Mouse (Mus musculus) WW6 (cell line): ENCODE measurements around the gene U2surp.

ENCODE experiments used
- DNase-seq: peaks from one replicate; pipeline ENCODE4 v3.0.0-alpha.2; 2013; ENCODE audit warnings: low read depth, low spot score

U2surp gene

GRCm38 (mm10) chr9:95511472-95512330, at the start of gene U2surp:
Gene U2surp (minus strand): TSS chr9:95511996.
- DNase-seq, result peak; percentile 96

GRCm38 (mm10) chr9:95559936-95560735, 48.3 kb upstream of the U2surp start:
- no peak for DNase-seq

- DNase-seq, result no peak
Observed at GRCm38 (mm10) chr9:95559059-95559935, 47.5 kb upstream of the U2surp start, which contains the start of gene Paqr9. Gene Paqr9 (plus strand): TSS chr9:95559657.

GRCm38 (mm10) chr9:95558726-95559058, 46.9 kb upstream of the U2surp start:
- DNase-seq, result no peak

- DNase-seq, result no peak
Observed at GRCm38 (mm10) chr9:95557722-95558121, 45.9 kb upstream of the U2surp start.

GRCm38 (mm10) chr9:95556067-95556512, 44.3 kb upstream of the U2surp start:
- no peak for DNase-seq

GRCm38 (mm10) chr9:95555233-95555740, 43.5 kb upstream of the U2surp start:
- DNase-seq, result no peak

- DNase-seq, result no peak
Observed at GRCm38 (mm10) chr9:95554231-95555221, 42.7 kb upstream of the U2surp start.

- no peak for DNase-seq
Observed at GRCm38 (mm10) chr9:95552175-95552705, 40.4 kb upstream of the U2surp start.

GRCm38 (mm10) chr9:95550856-95551774, 39.3 kb upstream of the U2surp start:
- no peak for DNase-seq

- no peak for DNase-seq
Observed at GRCm38 (mm10) chr9:95549626-95550411, 38.0 kb upstream of the U2surp start.

GRCm38 (mm10) chr9:95546679-95547078, 34.9 kb upstream of the U2surp start:
- no peak for DNase-seq

- DNase-seq, result no peak
Observed at GRCm38 (mm10) chr9:95544598-95544997, 32.8 kb upstream of the U2surp start.

- no peak for DNase-seq
Observed at GRCm38 (mm10) chr9:95542475-95542874, 30.7 kb upstream of the U2surp start.

- no peak for DNase-seq
Observed at GRCm38 (mm10) chr9:95541650-95542432, 30.0 kb upstream of the U2surp start.

- DNase-seq, result no peak
Observed at GRCm38 (mm10) chr9:95541208-95541607, 29.4 kb upstream of the U2surp start.

- peak; percentile 68 for DNase-seq
Observed at GRCm38 (mm10) chr9:95540487-95540886, 28.7 kb upstream of the U2surp start.
